Comparison of ENCODE assay signal across 8 mouse cellular contexts in genomic region chr7:141901825-141902224, GRCm38 (mm10). TPM values are rescaled to one million over a fixed set of nuclear protein-coding genes. Genes with fewer than 3 reads are reported as not detected.
DNase-seq lines count a peak whose midpoint lies in the region; ATAC-seq and TF ChIP-seq lines count a peak whose summit lies in the region.

No protein-coding gene starts in this region.

- H3K9me3 ChIP-seq in liver, embryonic 15.5 days (replicated peaks): no peaks in the 10 kb centered on the region

- H3K27me3 ChIP-seq in liver, embryonic 15.5 days: peaks cover 26% of the 10 kb centered on the region

- peak overlapping the region; percentile 75 for H3K4me3 ChIP-seq in left cerebral cortex, adult 2 months
- peak overlapping the region; percentile 84 for H3K4me3 ChIP-seq in liver, embryonic 15.5 days (replicated peaks)

- intact Hi-C loops in left cerebral cortex, adult 2 months (cut with DNase I): loop anchor here (1.0 to 10.0 kb wide), 2 partner anchors 26 to 367 kb away; partner anchors contain the start of gene Chid1
- intact Hi-C loops in left cerebral cortex, postnatal 10 days (cut with DNase I): loop anchor here (2.0 to 5.0 kb wide), 2 partner anchors 27 to 45 kb away; partner anchors contain the start of gene Brsk2

- DNase-seq in left cerebral cortex, adult 2 months (ENCODE audit: extremely low spot score in 1 of 2, low spot score in 2 of 2): no peak
- no peak for DNase-seq in left cerebral cortex, postnatal 10 days (ENCODE audit: extremely low spot score in 1 of 2, low spot score in 2 of 2)
- DNase-seq in c-Kit-positive CD71-positive TER-119-negative erythroid progenitor cells, embryonic 14.5 days (ENCODE audit: low read depth): peak; percentile 14
- no peak for DNase-seq in embryo, embryonic 11 days
- DNase-seq in ovary, postnatal 36 days (ENCODE audit: low spot score): no peak
- DNase-seq in thymus, postnatal 0 days (ENCODE audit: low spot score): no peak

- peak overlapping the region; percentile 87 for H3K9ac ChIP-seq in liver, embryonic 15.5 days

- under 1% methylated on average over 16 of the region's 16 CpGs for WGBS in liver, embryonic 15.5 days (ENCODE audit: insufficient replicate concordance)

- no peaks in the 10 kb centered on the region for H3K36me3 ChIP-seq in liver, embryonic 15.5 days (replicated peaks)

- H3K4me1 ChIP-seq in liver, embryonic 15.5 days (replicated peaks): peaks cover 33% of the 10 kb centered on the region

- peak overlapping the region; percentile 74 for H3K4me2 ChIP-seq in liver, embryonic 15.5 days

- no peak for TF ChIP-seq CTCF in left cerebral cortex, adult 2 months (IDR thresholded peaks at IDR 0.05)

- peak overlapping the region; percentile 95 for H3K27ac ChIP-seq in left cerebral cortex, adult 2 months
- H3K27ac ChIP-seq in liver, embryonic 15.5 days (replicated peaks): peak overlapping the region; percentile 79

- peak; percentile 18 for ATAC-seq in granulocyte monocyte progenitor cell, adult 5-6 weeks (replicated peaks; ENCODE audit: poor library complexity, severe bottlenecking)
- ATAC-seq in liver, embryonic 15.5 days (ENCODE audit: insufficient read depth): peak; percentile 61

RNA-seq across cellular contexts. Expression of gene Tollip, which starts 16.5 kb away (rescaled TPM):
- total RNA-seq in left cerebral cortex, adult 2 months (2021): 100 to 1,000 TPM; 116 to 132 TPM
- 100 to 1,000 TPM; 120 to 128 TPM for total RNA-seq in left cerebral cortex, postnatal 10 days (2021)
- 25.2 and 34.4 TPM in 2 replicates for total RNA-seq in granulocyte monocyte progenitor cell, adult 5-6 weeks (2014; fragmentation: Nextera tagmentation)
- total RNA-seq in granulocyte monocyte progenitor cell, adult 5-6 weeks (2017): 21.1 and 28.3 TPM in 2 replicates
- polyA plus RNA-seq in liver, embryonic 15.5 days (2015; fragmentation: Nextera tagmentation; extraction: Ambion mirVana): 23.1 and 25.6 TPM in 2 replicates
- polyA plus RNA-seq in thymus, postnatal 0 days (2015; fragmentation: Nextera tagmentation; extraction: Ambion mirVana): 50.6 and 51.6 TPM in 2 replicates

RNA-seq across cellular contexts. Expression of gene Brsk2, which starts 47.7 kb away (rescaled TPM):
- 100 to 1,000 TPM; 223 to 224 TPM for total RNA-seq in left cerebral cortex, adult 2 months (2021)
- total RNA-seq in left cerebral cortex, postnatal 10 days (2021): 100 to 1,000 TPM; 175 TPM
- total RNA-seq in granulocyte monocyte progenitor cell, adult 5-6 weeks (2014; fragmentation: Nextera tagmentation): not detected in 2 replicates
- not detected in 2 replicates for total RNA-seq in granulocyte monocyte progenitor cell, adult 5-6 weeks (2017)
- polyA plus RNA-seq in liver, embryonic 15.5 days (2015; fragmentation: Nextera tagmentation; extraction: Ambion mirVana): 0.17 and 0.22 TPM in 2 replicates
- polyA plus RNA-seq in thymus, postnatal 0 days (2015; fragmentation: Nextera tagmentation; extraction: Ambion mirVana): 0.32 and 0.57 TPM in 2 replicates

Comparison
In these comparisons a context has a peak if more than half of its experiments do, and no peak if none do; other contexts are left out.
1. RNA of gene Brsk2, which starts 47.7 kb away (total RNA-seq): 223 to 224 TPM in left cerebral cortex, adult 2 months and 175 TPM in left cerebral cortex, postnatal 10 days; not detected in granulocyte monocyte progenitor cell, adult 5-6 weeks; every median in the first group is over 100 times any median in the second.